Mouse (Mus musculus): ENCODE results near the gene Tnfsf12. TPM values are rescaled to one million over a fixed set of nuclear protein-coding genes. Genes with fewer than 3 reads are reported as not detected.

The Tnfsf12 gene
- total and polyA plus RNA-seq, 3 experiments, result 18.4 to 32.0 (median 21.9) TPM

DNA sequence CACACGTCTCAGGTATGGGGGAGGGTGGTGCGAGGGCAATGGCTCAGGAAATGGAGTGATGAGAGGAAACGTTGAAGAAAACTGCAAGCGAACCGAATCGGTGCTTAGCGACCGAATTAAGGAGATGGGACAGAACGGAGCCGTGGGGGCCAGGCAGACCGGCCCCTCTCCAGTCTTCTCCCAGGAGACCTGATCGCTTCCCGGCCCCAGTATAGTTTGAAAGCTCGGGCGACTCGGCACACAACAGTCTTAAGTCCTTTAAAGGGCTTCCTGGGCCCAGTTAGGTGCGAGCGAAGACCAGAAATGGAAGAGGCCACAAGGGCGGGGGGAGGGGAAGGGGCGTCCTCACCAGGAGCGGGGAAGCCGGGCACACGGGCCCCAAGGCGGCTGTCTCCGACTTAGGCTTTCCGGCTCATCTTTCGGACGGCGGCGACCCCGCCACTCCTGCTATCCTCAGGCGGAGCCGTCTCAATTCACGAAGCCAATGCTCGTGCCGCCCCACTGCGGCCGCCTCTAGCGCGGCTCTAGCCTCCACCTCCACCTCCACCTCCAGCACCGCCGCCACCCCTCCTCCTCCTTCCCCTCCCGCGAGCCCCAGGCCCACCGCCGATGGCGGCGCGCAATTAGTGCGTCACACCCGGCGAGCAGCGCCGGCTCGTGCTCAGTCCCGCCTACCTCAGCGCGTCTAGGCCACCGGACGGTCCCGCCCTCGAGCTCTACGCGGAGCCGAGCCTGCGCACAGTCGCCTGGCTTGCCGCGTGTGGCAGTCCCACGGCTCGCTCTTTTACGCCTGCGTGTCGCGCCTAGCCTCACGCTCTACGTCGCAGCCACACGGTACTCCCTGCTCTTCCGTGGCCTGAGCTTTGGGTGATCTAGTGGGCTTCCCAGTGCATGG, 14.1 kb downstream of the Tnfsf12 start, which contains the start of gene Senp3:
Senp3 (minus strand) TSS at position 771 of the 895 bp plus-strand sequence.
- Histone ChIP-seq H3K36me3 (ENCODE audit: control insufficient read depth, insufficient read depth, low read length) (no peaks in the 10 kb centered on the region), H3K27me3 (ENCODE audit: control insufficient read depth, insufficient read depth, low read length) (no peaks in the 10 kb centered on the region), H3K27ac (peak within 1 kb of the TSS; percentile 82), H3K4me3 (peak within 1 kb of the TSS; percentile 98), H3K9ac (ENCODE audit: low read depth, low read length) (peak within 1 kb of the TSS; percentile 79), H3K79me2 (replicated peaks; ENCODE audit: control insufficient read depth, insufficient read depth, low read length) (no peaks in the 10 kb centered on the region), H3K4me1 (ENCODE audit: control insufficient read depth, insufficient read depth, low read length) (peaks cover 14% of the 10 kb centered on the region)
- TF ChIP-seq EP300 (IDR thresholded peaks at IDR 0.05; ENCODE audit: insufficient read depth, low read depth, low read length) (peak; percentile 85; the same call in 1 of the 2 replicates), CTCF (IDR thresholded peaks at IDR 0.05) (no peak), POLR2A (IDR thresholded peaks at IDR 0.05; ENCODE audit: insufficient read depth, low read depth, low read length) (peak; percentile 97)
- under 1% methylated on average over 77 of the region's 80 CpGs for WGBS
- intact Hi-C loops (cut with DNase I), result loop anchor here (1.0 to 5.0 kb wide), 6 partner anchors 9 to 195 kb away; partner anchors contain the start of genes Eif4a1, Polr2a, Trp53 and Wrap53
- DNase-seq, result peak; percentile 97 to 98

DNA sequence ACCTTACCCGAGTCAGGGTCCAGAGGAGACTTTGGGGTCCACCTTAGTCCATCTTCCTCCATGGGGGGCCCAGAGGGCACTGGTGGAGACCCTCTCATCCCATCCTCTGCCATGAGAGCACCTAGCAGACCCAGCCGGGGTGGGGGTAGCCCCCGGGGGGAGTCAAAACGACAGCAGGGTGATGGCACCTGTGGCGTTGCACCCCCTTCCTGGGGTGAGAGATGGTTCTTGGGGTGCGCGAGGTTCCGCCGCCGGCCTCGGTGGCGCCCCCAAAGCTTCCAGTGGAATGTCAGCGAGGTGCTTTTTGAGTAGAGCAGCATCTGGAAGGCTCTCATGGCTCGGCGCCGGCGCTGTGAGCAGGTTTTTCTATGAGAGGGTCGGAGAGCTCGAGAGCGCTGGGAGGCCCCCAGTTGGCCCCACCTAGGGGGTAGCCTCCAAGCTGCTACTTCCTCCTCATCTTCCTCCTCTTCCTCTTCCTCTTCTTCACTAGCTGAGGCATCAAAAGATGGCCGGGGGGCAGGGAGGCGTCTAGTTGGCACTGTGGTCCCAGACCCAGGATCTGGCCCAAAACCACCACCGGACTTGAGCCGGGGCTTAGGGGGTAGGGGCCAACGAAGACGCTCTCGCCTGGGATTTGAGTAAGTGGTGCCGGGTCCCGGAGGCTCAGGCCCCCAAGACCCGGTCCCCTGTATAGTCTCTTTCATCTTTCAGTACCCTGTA, 15.4 kb downstream of the Tnfsf12 start:
- no peak for TF ChIP-seq POLR2A (IDR thresholded peaks at IDR 0.05; ENCODE audit: insufficient read depth, low read depth, low read length)
- no peak for TF ChIP-seq EP300 (IDR thresholded peaks at IDR 0.05; ENCODE audit: insufficient read depth, low read depth, low read length)
- no peak for TF ChIP-seq CTCF (IDR thresholded peaks at IDR 0.05)
- intact Hi-C loops (cut with DNase I), result loop anchor here (5.0 kb wide), 1 partner anchor 98 kb away; the partner anchor contains the start of genes Trp53 and Wrap53
- Histone ChIP-seq H3K4me3 (no peak overlapping the region), H3K4me1 (ENCODE audit: control insufficient read depth, insufficient read depth, low read length) (peaks cover 9% of the 10 kb centered on the region), H3K79me2 (replicated peaks; ENCODE audit: control insufficient read depth, insufficient read depth, low read length) (no peaks in the 10 kb centered on the region), H3K27ac (no peak overlapping the region), H3K36me3 (ENCODE audit: control insufficient read depth, insufficient read depth, low read length) (no peaks in the 10 kb centered on the region), H3K9ac (ENCODE audit: low read depth, low read length) (no peak overlapping the region), H3K27me3 (ENCODE audit: control insufficient read depth, insufficient read depth, low read length) (no peaks in the 10 kb centered on the region)
- DNase-seq, result no peak
- 87% methylated on average over 30 of the region's 30 CpGs for WGBS

- no peak overlapping the region for H3K4me3 ChIP-seq
- H3K27ac ChIP-seq, result no peak overlapping the region
- TF ChIP-seq POLR2A (IDR thresholded peaks at IDR 0.05; ENCODE audit: insufficient read depth, low read depth, low read length) (no peak), CTCF (IDR thresholded peaks at IDR 0.05) (no peak), EP300 (IDR thresholded peaks at IDR 0.05; ENCODE audit: insufficient read depth, low read depth, low read length) (no peak)
- no peak for DNase-seq
- H3K4me1 ChIP-seq (ENCODE audit: control insufficient read depth, insufficient read depth, low read length), result peaks cover 4% of the 10 kb centered on the region
- 85% methylated on average over 2 of the region's 2 CpGs for WGBS
- no peaks in the 10 kb centered on the region for H3K79me2 ChIP-seq (replicated peaks; ENCODE audit: control insufficient read depth, insufficient read depth, low read length)
- intact Hi-C loops (cut with DNase I), result no loop called here
- H3K27me3 ChIP-seq (ENCODE audit: control insufficient read depth, insufficient read depth, low read length), result no peaks in the 10 kb centered on the region
- no peak overlapping the region for H3K9ac ChIP-seq (ENCODE audit: low read depth, low read length)
- no peaks in the 10 kb centered on the region for H3K36me3 ChIP-seq (ENCODE audit: control insufficient read depth, insufficient read depth, low read length)
Observed at GRCm38 (mm10) chr11:69679144-69679543, 16.5 kb downstream of the Tnfsf12 start.

DNA sequence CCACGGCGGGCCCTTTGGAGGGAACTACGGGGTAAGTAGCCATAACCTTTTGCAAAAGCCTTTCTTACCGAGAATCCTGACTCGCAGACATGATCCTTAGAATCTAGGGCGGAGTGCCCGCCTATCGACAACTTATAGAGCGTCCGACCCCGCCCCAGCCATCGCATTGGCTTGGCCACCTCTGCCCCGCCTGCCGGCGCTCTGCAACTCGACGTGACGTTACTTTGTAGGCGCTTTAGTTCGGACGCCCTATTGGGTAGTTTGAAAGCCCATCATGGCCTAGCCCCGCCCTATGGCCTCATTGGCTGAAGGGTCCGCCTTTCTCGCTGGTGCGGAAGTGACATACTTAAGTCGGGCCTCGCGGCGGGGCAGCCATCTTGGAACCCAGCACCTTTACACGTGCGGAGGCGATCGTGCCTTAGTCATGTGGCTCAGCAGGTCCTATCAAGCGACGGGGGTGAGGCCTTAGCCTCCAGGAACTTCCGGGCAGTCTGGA, 23.4 kb downstream of the Tnfsf12 start, which contains the start of gene Eif4a1:
Eif4a1 (minus strand) TSS at position 213 of the 496 bp plus-strand sequence.
- Histone ChIP-seq H3K4me1 (ENCODE audit: control insufficient read depth, insufficient read depth, low read length) (peaks cover 5% of the 10 kb centered on the region), H3K4me3 (peak within 1 kb of the TSS; percentile 85), H3K27me3 (ENCODE audit: control insufficient read depth, insufficient read depth, low read length) (no peaks in the 10 kb centered on the region), H3K79me2 (replicated peaks; ENCODE audit: control insufficient read depth, insufficient read depth, low read length) (no peaks in the 10 kb centered on the region), H3K36me3 (ENCODE audit: control insufficient read depth, insufficient read depth, low read length) (peaks cover 18% of the 10 kb centered on the region), H3K9ac (ENCODE audit: low read depth, low read length) (peak within 1 kb of the TSS; percentile 92), H3K27ac (peak within 1 kb of the TSS; percentile 95)
- intact Hi-C loops (cut with DNase I), result loop anchor here (1.0 kb wide), 1 partner anchor 9 kb away; no protein-coding TSS in a partner anchor
- TF ChIP-seq EP300 (IDR thresholded peaks at IDR 0.05; ENCODE audit: insufficient read depth, low read depth, low read length), result peak; percentile 43
- 0 out of 2 replicates have a peak, but pooled peaks have one; percentile 13 for TF ChIP-seq CTCF (IDR thresholded peaks at IDR 0.05)
- TF ChIP-seq POLR2A (IDR thresholded peaks at IDR 0.05; ENCODE audit: insufficient read depth, low read depth, low read length), result peak; percentile 99
- under 1% methylated on average over 36 of the region's 36 CpGs for WGBS
- DNase-seq, result peak; percentile 100

DNA sequence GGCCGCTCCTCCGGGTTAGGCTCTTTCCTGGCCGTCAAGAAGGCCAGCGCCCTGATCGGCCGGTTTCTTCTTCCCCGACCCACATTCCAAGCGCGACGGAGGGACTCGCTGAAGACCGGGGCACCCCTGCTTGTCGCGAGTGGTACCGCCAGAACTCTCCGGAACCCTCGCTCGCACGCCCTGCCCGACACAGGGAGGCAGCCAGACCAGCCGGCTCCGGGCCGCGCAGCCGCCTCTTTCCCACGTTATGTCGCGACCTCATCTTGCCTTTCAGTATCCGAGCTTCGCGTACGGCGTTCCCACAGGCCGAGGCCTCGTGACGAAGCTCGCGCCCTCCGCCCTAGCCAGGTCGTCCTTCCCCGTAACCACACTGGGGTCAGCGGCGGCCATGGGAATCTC, 23.9 kb downstream of the Tnfsf12 start:
- intact Hi-C loops (cut with DNase I), result loop anchor here (1.0 kb wide), 1 partner anchor 10 kb away; no protein-coding TSS in a partner anchor
- WGBS, result under 1% methylated on average over 43 of the region's 43 CpGs

More for the DNA sequence above, 23.9 kb downstream of the Tnfsf12 start:
- H3K27ac ChIP-seq, result peak overlapping the region; percentile 95
- DNase-seq, result no peak
- peak overlapping the region; percentile 85 for H3K4me3 ChIP-seq
- H3K9ac ChIP-seq (ENCODE audit: low read depth, low read length), result peak overlapping the region; percentile 92
- H3K4me1 ChIP-seq (ENCODE audit: control insufficient read depth, insufficient read depth, low read length), result peaks cover 5% of the 10 kb centered on the region
- H3K36me3 ChIP-seq (ENCODE audit: control insufficient read depth, insufficient read depth, low read length), result peaks cover 18% of the 10 kb centered on the region
- H3K27me3 ChIP-seq (ENCODE audit: control insufficient read depth, insufficient read depth, low read length), result no peaks in the 10 kb centered on the region
- no peak for TF ChIP-seq POLR2A (IDR thresholded peaks at IDR 0.05; ENCODE audit: insufficient read depth, low read depth, low read length)
- TF ChIP-seq EP300 (IDR thresholded peaks at IDR 0.05; ENCODE audit: insufficient read depth, low read depth, low read length), result no peak
- no peak for TF ChIP-seq CTCF (IDR thresholded peaks at IDR 0.05)
- H3K79me2 ChIP-seq (replicated peaks; ENCODE audit: control insufficient read depth, insufficient read depth, low read length), result no peaks in the 10 kb centered on the region
